Mouse (Mus musculus): Measurements from ENCODE around the gene Gm20509.

- TF ChIP-seq HCFC1 (IDR thresholded peaks at IDR 0.05; ENCODE audit: borderline replicate concordance, insufficient read depth, low read length) (no peak), ZC3H11A (IDR thresholded peaks at IDR 0.05; ENCODE audit: borderline replicate concordance, low read depth, low read length) (no peak)
Observed at GRCm38 (mm10) chr9:73068230-73068679, 34.0 kb upstream of the Gm20509 start.
